Mouse (Mus musculus): ENCODE data around the gene Zfp689.

GRCm38 (mm10) chr7:127448521-127449300 lies at the start of gene Zfp689:
- 0 out of 2 replicates have a peak, but pooled peaks have one; percentile 14 for TF ChIP-seq CTCF (IDR thresholded peaks at IDR 0.05; ENCODE audit: low read depth)
- peak; percentile 95 for TF ChIP-seq EP300 (IDR thresholded peaks at IDR 0.05; ENCODE audit: low read depth)

Measured in liver, postnatal 0 days (tissue).